Mouse (Mus musculus): Measurements from ENCODE around the gene H2al1f. TPM values are rescaled to one million over a fixed set of nuclear protein-coding genes. Genes with fewer than 3 reads are reported as not detected.

H2al1f gene
- total RNA-seq, 2 experiments from 2014 or later = not detected

GRCm38 (mm10) chrX:11345762-11346161 lies 30.8 kb downstream of the H2al1f start:
- no peak for TF ChIP-seq CTCF (IDR thresholded peaks at IDR 0.05)
- H3K4me3 ChIP-seq = no peak overlapping the region
- no peak overlapping the region for H3K27ac ChIP-seq
- DNase-seq (ENCODE audit: extremely low spot score in 1 of 2, low spot score in 2 of 2) = no peak
- intact Hi-C loops (cut with DNase I) = no loop called here

DNA sequence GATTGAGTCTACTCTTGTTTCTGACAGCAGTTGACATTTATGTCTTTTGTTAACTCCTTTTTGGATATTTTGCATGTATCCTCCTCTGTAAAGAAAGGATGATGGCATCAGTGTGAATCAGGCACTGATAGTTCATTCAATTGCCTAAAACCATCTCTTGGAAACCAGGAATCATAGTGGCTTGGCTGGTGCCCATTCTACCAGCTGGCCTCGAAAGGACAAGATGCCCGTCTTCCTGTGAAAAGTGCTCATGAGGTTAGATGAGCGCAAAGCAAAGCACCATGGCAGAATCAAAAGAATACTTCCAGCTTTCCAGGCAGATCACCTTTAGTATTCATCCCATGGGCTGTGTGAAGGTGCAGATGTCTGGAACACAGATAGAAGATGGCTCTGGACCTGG lies 31.8 kb downstream of the H2al1f start:
- DNase-seq (ENCODE audit: extremely low spot score in 1 of 2, low spot score in 2 of 2) = no peak
- no peak overlapping the region for H3K4me3 ChIP-seq
- no peak overlapping the region for H3K27ac ChIP-seq
- TF ChIP-seq CTCF (IDR thresholded peaks at IDR 0.05) = no peak
- intact Hi-C loops (cut with DNase I) = no loop called here

DNA sequence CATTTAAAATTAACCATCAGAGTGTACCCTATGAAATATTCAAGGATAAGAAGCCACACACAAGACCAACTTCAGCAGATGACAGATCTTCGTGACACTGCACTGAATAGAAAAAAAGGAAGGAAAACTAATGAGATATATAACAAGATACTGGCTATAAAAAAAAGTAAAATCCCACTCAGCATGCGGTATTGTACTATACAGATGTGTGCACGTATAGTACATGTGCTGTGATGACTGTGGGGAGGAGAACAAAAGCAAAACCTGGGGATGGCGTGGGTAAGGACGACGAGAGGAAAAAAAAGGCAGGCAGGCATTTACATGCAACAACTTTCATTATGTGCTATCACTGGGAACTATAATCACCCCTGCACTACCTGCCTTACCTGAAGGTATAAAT lies 45.9 kb downstream of the H2al1f start:
- intact Hi-C loops (cut with DNase I) = no loop called here
- no peak for TF ChIP-seq CTCF (IDR thresholded peaks at IDR 0.05)

DNA sequence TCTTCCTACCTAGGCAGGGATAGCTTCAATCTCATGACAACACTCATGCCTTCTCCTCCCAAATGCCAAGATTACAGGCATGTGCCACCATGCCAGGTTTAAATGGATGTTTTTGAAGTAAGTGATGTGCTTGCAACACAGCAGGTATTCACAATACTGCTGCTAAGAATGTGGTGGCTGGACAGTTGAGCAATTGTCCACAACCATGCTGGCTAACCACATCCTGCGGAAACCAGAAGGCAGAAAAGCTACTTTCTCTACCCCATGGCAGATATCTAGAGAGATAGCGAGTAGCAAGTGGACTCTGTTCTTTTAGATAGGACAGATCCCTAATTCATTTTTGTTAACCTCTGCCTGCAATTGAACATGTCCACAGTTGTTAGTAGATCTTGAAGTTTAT lies 46.3 kb downstream of the H2al1f start:
- Histone ChIP-seq H3K4me3 (no peak overlapping the region), H3K27ac (no peak overlapping the region)
- TF ChIP-seq CTCF (IDR thresholded peaks at IDR 0.05) = no peak
- intact Hi-C loops (cut with DNase I) = no loop called here
- DNase-seq (ENCODE audit: extremely low spot score in 1 of 2, low spot score in 2 of 2) = no peak

More for the DNA sequence above, 45.9 kb downstream of the H2al1f start:
- DNase-seq (ENCODE audit: extremely low spot score in 1 of 2, low spot score in 2 of 2) = no peak
- H3K4me3 ChIP-seq = no peak overlapping the region
- H3K27ac ChIP-seq = no peak overlapping the region

GRCm38 (mm10) chrX:11363890-11364289 lies 48.9 kb downstream of the H2al1f start:
- no peak for DNase-seq (ENCODE audit: extremely low spot score in 1 of 2, low spot score in 2 of 2)
- Histone ChIP-seq H3K27ac (no peak overlapping the region), H3K4me3 (no peak overlapping the region)
- intact Hi-C loops (cut with DNase I) = no loop called here
- TF ChIP-seq CTCF (IDR thresholded peaks at IDR 0.05) = no peak

Other genes starting within 250 kb of the H2al1f start
- gene H2al1a, start 15.9 kb upstream of the H2al1f start, total RNA-seq (2021) = not detected
- gene H2al1b, start 12.7 kb upstream of the H2al1f start, total RNA-seq (2021) = not detected
- not detected for gene H2al1c, start 9.5 kb upstream of the H2al1f start, total RNA-seq (2021)
- not detected for gene H2al1d, start 6.3 kb upstream of the H2al1f start, total RNA-seq (2021)
- not detected for gene H2al1e, start 3.2 kb upstream of the H2al1f start, total RNA-seq (2021)
- gene H2al1g, start 3.1 kb downstream of the H2al1f start, total RNA-seq (2021) = not detected
- not detected for gene H2al1h, start 6.3 kb downstream of the H2al1f start, total RNA-seq (2021)
- not detected for gene H2al1i, start 9.5 kb downstream of the H2al1f start, total RNA-seq (2021)
- gene H2al1j, start 12.7 kb downstream of the H2al1f start, total RNA-seq (2021) = not detected

Measured in left cerebral cortex, adult 2 months (tissue).